Mouse (Mus musculus) heart, embryonic 14.5 days (tissue): ENCODE results near the gene Rbpjl. TPM values are rescaled to one million over a fixed set of nuclear protein-coding genes. Genes with fewer than 3 reads are reported as not detected.
A peak's percentile ranks its signal among the peaks of the same experiment; 100 is the strongest.

ENCODE experiments used
- ATAC-seq: fragments of 200-750 bp; cut with Nextera tagmentation; 2 replicates; pipeline ENCODE4 v1.8.0; 2017; ENCODE audit warnings: low read depth, moderate TSS enrichment; ENCODE audit not compliant: insufficient number of reproducible peaks, insufficient read depth, low FRiP score
- H3K27ac ChIP-seq, 2 experiments: fragments of 200-500 bp in 1 of 2; fragments of 300-500 bp in 1 of 2; sonication (generic) in 1 of 2; replicated peaks in 1 of 2; 2 replicates each; pipeline ENCODE4 v1.5.1; 2012 to 2014; ENCODE audit warnings: low read depth in 2 of 2, low read length in 2 of 2, control low read depth in 1 of 2, mild to moderate bottlenecking in 1 of 2, mixed read lengths in 1 of 2; ENCODE audit not compliant: control insufficient read depth in 1 of 2, insufficient read depth in 1 of 2
- H3K27me3 ChIP-seq: fragments of 300-500 bp; sonication (generic); 2 replicates; pipeline ENCODE4 v1.6.1; 2014; ENCODE audit warnings: mild to moderate bottlenecking, low read length, control low read depth; ENCODE audit not compliant: control insufficient read depth, insufficient read depth
- H3K36me3 ChIP-seq: fragments of 300-500 bp; sonication (generic); 2 replicates; pipeline ENCODE4 v1.6.1; 2014; ENCODE audit warnings: mild to moderate bottlenecking, control low read depth, low read length, mixed read lengths; ENCODE audit not compliant: control insufficient read depth, insufficient read depth
- H3K4me1 ChIP-seq, 2 experiments: fragments of 200-500 bp in 1 of 2; fragments of 300-500 bp in 1 of 2; sonication (generic) in 1 of 2; 2 replicates each; pipeline ENCODE4 v1.6.1; 2012 to 2014; ENCODE audit warnings: low read length in 2 of 2, control low read depth in 1 of 2, mixed read lengths in 1 of 2; ENCODE audit not compliant: control insufficient read depth in 2 of 2, insufficient read depth in 2 of 2
- H3K4me2 ChIP-seq: fragments of 300-500 bp; sonication (generic); 2 replicates; pipeline ENCODE4 v1.6.1; 2014; ENCODE audit warnings: mild to moderate bottlenecking, low read length
- H3K4me3 ChIP-seq, 2 experiments: fragments of 200-500 bp in 1 of 2; fragments of 300-500 bp in 1 of 2; sonication (generic) in 1 of 2; 2 replicates each; pipeline ENCODE4 v1.5.1; 2012 to 2014; ENCODE audit warnings: low read length in 2 of 2, mild to moderate bottlenecking in 2 of 2, control low read depth in 1 of 2, low read depth in 1 of 2, moderate library complexity in 1 of 2; ENCODE audit not compliant: control insufficient read depth in 1 of 2, insufficient read depth in 1 of 2
- H3K9ac ChIP-seq: fragments of 300-500 bp; sonication (generic); 2 replicates; pipeline ENCODE4 v1.6.1; 2014; ENCODE audit warnings: mild to moderate bottlenecking, low read length
- H3K9me3 ChIP-seq: fragments of 300-500 bp; sonication (generic); 2 replicates; pipeline ENCODE4 v1.6.1; 2016; ENCODE audit warnings: low read length, control low read depth; ENCODE audit not compliant: control insufficient read depth
- WGBS: fragments of 180-500 bp; shearing (Covaris S2); extraction: QIAGEN DNeasy Blood & Tissue Kit; methylation state at CpG from one replicate; pipeline ENCODE4 v1.1.7; 2014; 5-methylcytosine and 5-hydroxymethylcytosine counted together
- polyA plus RNA-seq: library from polyadenylated mRNA; unstranded; fragments of >200 nt; fragmentation: Nextera tagmentation; extraction: Ambion mirVana; gene quantifications from 2 replicates; pipeline ENCODE4 v1.2.1, GENCODE M21; 2014

Rbpjl gene
- polyA plus RNA-seq, 1 experiment from 2014 or later = 0.05 TPM

DNA sequence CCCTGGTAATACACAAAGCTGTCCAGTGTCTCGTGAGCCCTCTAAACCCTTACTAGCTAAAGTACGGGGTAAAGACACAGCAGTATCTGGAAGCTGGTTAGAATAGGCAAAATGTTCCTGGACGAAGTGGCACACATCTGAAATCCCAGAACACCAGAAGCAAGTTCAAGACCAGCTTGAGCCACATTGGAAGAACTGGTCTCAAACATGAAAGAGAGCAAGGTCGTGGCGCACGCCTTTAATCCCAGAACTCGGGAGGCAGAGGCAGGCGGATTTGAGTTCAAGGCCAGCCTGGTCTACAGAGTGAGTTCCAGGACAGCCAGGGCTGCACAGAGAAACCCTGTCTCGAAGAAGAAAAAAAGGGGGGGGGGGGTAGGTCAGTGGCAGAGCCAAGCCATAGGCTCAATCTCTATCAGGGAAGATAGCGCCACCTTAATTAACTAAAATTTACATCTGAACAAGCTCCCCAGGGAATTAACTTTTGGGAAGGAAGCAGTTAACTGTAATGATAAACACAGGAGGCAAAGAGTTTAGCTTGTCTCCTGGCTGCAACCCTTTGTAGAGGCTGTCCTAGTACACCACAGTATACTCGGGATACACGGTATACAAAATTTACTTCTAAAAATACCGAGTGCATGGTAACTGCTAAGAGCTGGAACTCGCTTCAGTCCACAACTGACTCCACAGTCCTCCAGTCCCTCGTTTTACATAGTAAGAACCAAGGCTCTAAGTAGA is 27.1 kb downstream of the Rbpjl start:
- H3K4me2 ChIP-seq = no peak overlapping the region
- no peak for ATAC-seq
- H3K36me3 ChIP-seq = peaks cover 44% of the 10 kb centered on the region
- no peak overlapping the region for H3K9ac ChIP-seq
- no peak overlapping the region for H3K4me3 ChIP-seq
- H3K9me3 ChIP-seq = no peaks in the 10 kb centered on the region
- H3K27me3 ChIP-seq = no peaks in the 10 kb centered on the region
- peaks cover 27 to 33% of the 10 kb centered on the region in 2 experiments for H3K4me1 ChIP-seq
- no peak overlapping the region for H3K27ac ChIP-seq
- WGBS = 54% methylated on average over 15 of the region's 15 CpGs

DNA sequence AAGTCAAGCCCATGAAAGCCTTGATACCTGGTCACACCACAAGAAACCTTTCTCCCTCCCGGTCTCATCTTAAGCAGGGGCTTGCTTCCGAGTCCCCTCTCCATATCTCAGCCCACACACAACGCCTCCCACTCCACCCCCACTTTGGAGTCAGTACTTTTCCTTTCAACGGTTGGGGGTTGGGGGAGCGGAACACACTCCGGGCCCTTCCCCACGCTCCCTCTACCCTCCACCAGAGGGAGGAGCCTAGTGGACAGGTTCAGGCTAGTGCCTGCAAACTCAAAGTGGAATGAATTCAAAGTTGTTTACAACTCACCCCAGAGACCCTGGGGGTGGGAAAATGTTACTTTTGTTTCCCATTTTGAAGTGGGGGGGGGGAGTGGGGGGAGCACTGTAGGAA is 27.8 kb downstream of the Rbpjl start:
- Histone ChIP-seq H3K36me3 (peaks cover 40% of the 10 kb centered on the region), H3K4me3 (no peak overlapping the region), H3K27ac (no peak overlapping the region), H3K27me3 (no peaks in the 10 kb centered on the region), H3K4me2 (no peak overlapping the region), H3K4me1 (peaks cover 32 to 38% of the 10 kb centered on the region in 2 experiments), H3K9me3 (no peaks in the 10 kb centered on the region), H3K9ac (no peak overlapping the region)
- 10% methylated on average over 7 of the region's 7 CpGs for WGBS
- ATAC-seq = no peak

DNA sequence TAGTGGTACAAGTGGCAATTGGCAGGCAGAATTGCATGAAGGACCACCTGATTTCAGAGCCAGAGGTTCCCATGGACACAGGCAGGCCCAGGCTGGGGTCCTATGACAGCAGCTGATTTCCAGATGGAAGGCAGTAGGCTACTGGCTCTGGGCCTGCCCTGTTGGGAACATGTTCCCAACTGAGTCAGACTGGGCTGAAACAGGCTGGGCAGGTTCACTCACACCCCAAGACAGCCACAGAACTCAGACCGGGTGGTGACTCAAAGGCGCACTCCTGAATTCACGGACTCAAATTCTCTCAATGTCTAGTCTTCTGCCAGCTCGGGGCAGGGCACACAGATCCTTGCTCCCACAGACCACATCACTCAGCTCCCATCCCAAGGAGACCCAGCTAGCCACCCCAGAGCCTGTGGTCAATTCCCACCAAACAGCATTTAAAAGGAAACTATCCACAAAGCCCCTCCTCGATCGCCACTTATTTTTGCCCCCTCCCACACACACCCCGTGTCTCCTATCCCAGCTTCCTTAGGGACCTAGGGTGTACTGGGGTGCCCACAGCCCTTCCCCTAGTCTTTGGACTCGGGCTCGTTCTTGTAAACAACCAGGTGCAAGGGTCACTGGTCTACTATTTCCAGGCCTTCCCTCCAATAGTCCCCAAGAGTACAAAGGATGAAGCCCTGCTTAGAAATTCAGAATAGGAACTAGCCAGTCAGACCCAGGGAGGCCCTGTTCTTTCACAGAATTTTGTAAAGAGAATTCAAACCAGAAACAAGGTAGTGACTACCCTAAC is 28.9 kb downstream of the Rbpjl start:
- Histone ChIP-seq H3K9ac (peak overlapping the region; percentile 60), H3K4me3 (no peak overlapping the region), H3K27me3 (no peaks in the 10 kb centered on the region), H3K9me3 (no peaks in the 10 kb centered on the region), H3K4me1 (peaks cover 42 to 50% of the 10 kb centered on the region in 2 experiments), H3K27ac (peak overlapping the region in 1 of 2 experiments; percentile 73; a peak in 2 of 4 replicates), H3K36me3 (peaks cover 29% of the 10 kb centered on the region), H3K4me2 (peak overlapping the region; percentile 46)
- WGBS = 71% methylated on average over 9 of the region's 9 CpGs
- ATAC-seq = no peak

DNA sequence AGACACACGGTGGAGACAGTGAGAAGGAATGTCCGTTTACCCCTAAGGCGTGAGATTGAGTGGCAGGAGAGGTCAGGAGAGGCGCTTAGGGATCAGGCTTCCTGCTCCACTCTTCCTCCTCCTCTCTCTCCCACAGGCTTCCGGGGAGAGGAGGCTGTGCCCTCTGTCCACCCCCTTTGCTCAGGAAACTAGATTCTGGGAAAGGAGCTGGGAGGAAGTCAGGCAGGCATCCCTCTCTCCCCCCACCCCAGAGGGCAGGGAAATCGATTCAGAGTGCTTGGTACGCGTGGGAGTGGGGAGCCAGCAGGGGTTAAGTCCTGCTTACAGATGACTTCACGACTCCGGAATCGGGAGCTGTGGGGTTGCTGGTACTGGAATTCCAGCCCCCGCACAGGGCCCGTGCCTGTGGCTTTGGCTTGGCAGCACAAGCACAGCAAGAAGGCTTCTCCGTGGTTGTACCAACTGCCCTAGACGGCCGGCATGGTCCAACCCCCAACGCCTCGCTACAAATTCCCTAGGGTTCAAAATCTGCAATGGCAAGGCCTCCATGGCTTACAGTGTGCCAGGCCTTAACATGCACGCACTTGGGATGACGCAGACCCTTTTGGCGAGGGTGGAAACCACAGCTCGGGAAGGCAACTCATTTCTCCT is 29.7 kb downstream of the Rbpjl start:
- Histone ChIP-seq H3K9me3 (no peaks in the 10 kb centered on the region), H3K4me2 (peak overlapping the region; percentile 46), H3K36me3 (peaks cover 24% of the 10 kb centered on the region), H3K4me3 (no peak overlapping the region), H3K27me3 (no peaks in the 10 kb centered on the region), H3K4me1 (peaks cover 45 to 58% of the 10 kb centered on the region in 2 experiments), H3K9ac (peak overlapping the region; percentile 60), H3K27ac (peak overlapping the region; percentile 62 to 73)
- 0 out of 2 replicates have a peak, but pooled peaks have one; percentile 17 for ATAC-seq
- 17% methylated on average over 22 of the region's 22 CpGs for WGBS

DNA sequence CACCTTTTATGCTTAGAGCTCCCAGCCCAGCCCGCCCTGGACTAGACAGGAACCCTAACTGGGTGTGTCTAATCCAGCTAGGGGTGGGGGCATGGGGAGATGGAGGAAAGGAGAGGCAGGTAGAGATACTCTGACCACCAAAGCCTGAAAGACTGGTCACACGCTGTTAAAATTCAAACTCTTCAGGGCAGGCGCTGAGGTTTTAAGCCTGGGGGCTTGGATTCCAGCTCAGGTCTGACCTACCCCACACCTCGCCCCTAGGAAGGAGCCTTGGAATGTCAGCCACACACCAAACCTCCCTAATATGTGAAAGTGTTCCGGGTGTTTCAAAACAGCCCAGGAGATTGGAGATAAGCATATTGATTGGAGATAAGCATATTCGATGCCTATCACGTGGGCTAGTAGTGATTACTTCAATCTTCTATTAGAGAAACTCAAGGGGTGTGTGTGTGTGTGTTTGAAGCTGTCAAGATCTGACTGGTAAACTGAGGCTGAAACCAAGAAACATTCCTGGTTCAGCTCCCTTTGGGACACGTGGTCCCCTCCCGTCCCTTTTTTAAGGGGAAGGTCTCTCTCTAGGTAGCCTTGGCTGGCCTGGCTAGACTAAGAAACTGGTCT is 30.4 kb downstream of the Rbpjl start:
- Histone ChIP-seq H3K27ac (peak overlapping the region; percentile 62 to 73), H3K9me3 (no peaks in the 10 kb centered on the region), H3K4me1 (peaks cover 46 to 61% of the 10 kb centered on the region in 2 experiments), H3K9ac (0 out of 2 replicates have a peak overlapping the region, but pooled peaks have one; percentile 60), H3K4me3 (no peak overlapping the region), H3K27me3 (no peaks in the 10 kb centered on the region), H3K36me3 (peaks cover 16% of the 10 kb centered on the region), H3K4me2 (peak overlapping the region; percentile 46; the same call in 1 of the 2 replicates)
- ATAC-seq = no peak
- WGBS = 81% methylated on average over 9 of the region's 9 CpGs

DNA sequence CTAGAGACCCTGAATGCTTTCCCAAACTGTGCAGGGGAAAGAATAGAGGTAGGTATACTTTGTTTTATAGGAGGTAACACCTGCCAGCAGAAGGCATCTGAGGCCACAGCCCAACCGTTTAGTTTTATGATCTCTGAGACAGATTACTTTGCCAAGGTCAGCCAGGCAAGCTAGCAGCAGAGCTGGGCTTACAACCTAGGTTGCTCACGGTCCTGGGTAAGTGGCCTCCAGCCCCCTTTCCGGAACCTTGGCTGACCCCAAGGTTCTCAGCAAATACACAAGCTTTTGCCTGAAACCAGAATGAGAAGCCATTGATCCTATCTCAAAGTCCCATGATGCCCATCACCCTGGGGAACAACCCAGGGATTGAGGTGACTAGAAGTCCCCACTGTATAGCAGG is 31.7 kb downstream of the Rbpjl start:
- no peak overlapping the region for H3K4me2 ChIP-seq
- peaks cover 52 to 74% of the 10 kb centered on the region in 2 experiments for H3K4me1 ChIP-seq
- H3K27ac ChIP-seq = no peak overlapping the region
- H3K4me3 ChIP-seq = no peak overlapping the region
- 70% methylated on average over 3 of the region's 3 CpGs for WGBS
- peaks cover 4% of the 10 kb centered on the region; the same call in 1 of the 2 replicates for H3K36me3 ChIP-seq
- no peak for ATAC-seq
- no peaks in the 10 kb centered on the region for H3K9me3 ChIP-seq
- no peak overlapping the region for H3K9ac ChIP-seq
- H3K27me3 ChIP-seq = no peaks in the 10 kb centered on the region
